ENCODE assay signal across 17 mouse cellular contexts in the genomic region with DNA sequence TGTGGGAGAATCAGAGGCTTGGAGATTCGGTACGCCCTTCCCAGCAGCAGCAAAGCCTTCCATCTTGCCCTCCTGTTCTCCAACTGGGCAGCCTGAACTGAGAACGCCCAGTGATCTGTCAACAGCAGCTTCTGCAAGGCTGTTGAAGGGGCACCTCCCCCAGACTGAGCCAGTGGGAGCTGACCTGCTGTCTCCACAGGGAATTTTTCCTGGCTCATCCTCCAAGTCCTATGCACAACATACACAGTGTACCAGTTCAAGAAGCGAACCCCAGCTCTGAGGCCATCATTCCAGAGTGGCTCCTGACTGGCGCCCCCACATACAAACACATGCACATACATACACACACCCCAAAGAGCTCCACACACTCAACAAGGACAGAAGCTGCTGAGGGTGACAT.
"Had no signal": no experiment of that assay in that cellular context is flagged by ENCODE, and none has a peak within 500 bp of the region (broad histone marks: within the 10 kb centered on the region; RNA-seq: fewer than 3 reads in every experiment).

No protein-coding gene starts in this region.

- H3K4me1 ChIP-seq: limb, embryonic 12.5 days; megakaryocyte, embryonic 14.5 days; midbrain, embryonic 15.5 days; neural tube, embryonic 12.5 days had no signal

- H3K9me3 ChIP-seq: megakaryocyte, embryonic 14.5 days; midbrain, embryonic 15.5 days; neural tube, embryonic 12.5 days had no signal

- H3K36me3 ChIP-seq: limb, embryonic 12.5 days; midbrain, embryonic 15.5 days; neural tube, embryonic 12.5 days had no signal

- H3K27me3 ChIP-seq: midbrain, embryonic 15.5 days; neural tube, embryonic 12.5 days had no signal

- H3K27ac ChIP-seq: kidney, postnatal 0 days; layer of hippocampus, adult 2 months; limb, embryonic 12.5 days; liver, embryonic 14.5 days; macrophage; midbrain, embryonic 15.5 days; neural tube, embryonic 12.5 days had no signal

- H3K9ac ChIP-seq: limb, embryonic 12.5 days; liver, embryonic 14.5 days; midbrain, embryonic 15.5 days; neural tube, embryonic 12.5 days had no signal

- H3K4me2 ChIP-seq: limb, embryonic 12.5 days; midbrain, embryonic 11.5 days; midbrain, embryonic 15.5 days; neural tube, embryonic 12.5 days had no signal

- DNase-seq: kidney, adult 8-10 months; liver; right cerebral cortex, postnatal 14 days; thymus, adult 2 months; thymus, postnatal 25 days had no signal

- H3K4me3 ChIP-seq: layer of hippocampus, adult 2 months; limb, embryonic 12.5 days; megakaryocyte, embryonic 14.5 days; midbrain, embryonic 15.5 days; neural tube, embryonic 12.5 days had no signal

- ATAC-seq: inflammation-experienced regulatory T-cells, adult 6 months; intestine, postnatal 0 days; lung, postnatal 0 days; midbrain, embryonic 15.5 days had no signal
